Mouse (Mus musculus) thymus, adult 2 months (tissue): ENCODE results near the gene Grm4. TPM values are rescaled to one million over a fixed set of nuclear protein-coding genes. Genes with fewer than 3 reads are reported as not detected.

Experiments
- DNase-seq: peaks from one replicate; pipeline ENCODE4 v3.0.0; 2021
- H3K27ac ChIP-seq: fragments of 200-500 bp; 2 replicates; pipeline ENCODE4 v1.5.1; 2012; ENCODE audit warnings: low read length, control low read depth; ENCODE audit not compliant: control insufficient read depth, insufficient read depth
- H3K27me3 ChIP-seq: fragments of 200-500 bp; 2 replicates; pipeline ENCODE4 v1.6.1; 2012; ENCODE audit warnings: mild to moderate bottlenecking, low read length, moderate library complexity, mixed read lengths; ENCODE audit not compliant: control insufficient read depth, insufficient read depth
- H3K36me3 ChIP-seq: fragments of 200-500 bp; 2 replicates; pipeline ENCODE4 v1.6.1; 2012; ENCODE audit warnings: mild to moderate bottlenecking, low read length, moderate library complexity; ENCODE audit not compliant: control insufficient read depth, insufficient read depth
- H3K4me1 ChIP-seq: fragments of 200-500 bp; replicated peaks from 2 replicates; pipeline ENCODE4 v1.6.1; 2012; ENCODE audit warnings: low read length; ENCODE audit not compliant: control insufficient read depth, insufficient read depth
- H3K4me3 ChIP-seq: fragments of 200-500 bp; 2 replicates; pipeline ENCODE4 v1.5.1; 2012; ENCODE audit warnings: mild to moderate bottlenecking, low read length, control low read depth, moderate library complexity; ENCODE audit not compliant: control insufficient read depth, insufficient read depth
- CTCF ChIP-seq: fragments of 200-500 bp; IDR thresholded peaks from 2 replicates; pipeline ENCODE4 v1.5.1; 2012; ENCODE audit warnings: mild to moderate bottlenecking, control low read depth, low read length, moderate library complexity, borderline replicate concordance; ENCODE audit not compliant: control insufficient read depth, poor library complexity, insufficient read depth; ENCODE audit errors: extremely low read depth
- POLR2A ChIP-seq: fragments of 200-500 bp; IDR thresholded peaks from 2 replicates; pipeline ENCODE4 v1.6.1; 2012; ENCODE audit warnings: mild to moderate bottlenecking, low read length, control low read depth, moderate library complexity; ENCODE audit not compliant: control insufficient read depth, poor library complexity, insufficient read depth; ENCODE audit errors: extremely low read depth
- WGBS: fragments of 180-500 bp; shearing (Covaris S2); methylation state at CpG from one replicate; pipeline ENCODE4 v1.1.7; 2018; 5-methylcytosine and 5-hydroxymethylcytosine counted together
- polyA plus RNA-seq: library from polyadenylated mRNA; depleted of rRNA; stranded (reverse); fragments of >200 nt; gene quantifications from 2 replicates; pipeline ENCODE4 v1.2.3, GENCODE M21; 2012

Grm4 gene
- polyA plus RNA-seq, 1 experiment = 1.5 TPM

GRCm38 (mm10) chr17:27508002-27508401 is 13.2 kb downstream of the Grm4 start:
- DNase-seq = no peak
- Histone ChIP-seq H3K4me3 (no peak overlapping the region), H3K4me1 (peaks cover 13% of the 10 kb centered on the region), H3K27me3 (peaks cover 15% of the 10 kb centered on the region), H3K27ac (no peak overlapping the region), H3K36me3 (no peaks in the 10 kb centered on the region)
- TF ChIP-seq POLR2A (no peak), CTCF (no peak)
- 88% methylated on average over 12 of the region's 12 CpGs for WGBS

- TF ChIP-seq POLR2A (no peak), CTCF (no peak)
- Histone ChIP-seq H3K27ac (no peak overlapping the region), H3K27me3 (peaks cover 11% of the 10 kb centered on the region), H3K36me3 (no peaks in the 10 kb centered on the region), H3K4me3 (no peak overlapping the region), H3K4me1 (peaks cover 9% of the 10 kb centered on the region; the same call in 1 of the 2 replicates)
- 95% methylated on average over 7 of the region's 7 CpGs for WGBS
- DNase-seq = no peak
These were observed 13.6 kb downstream of the Grm4 start for GRCm38 (mm10) chr17:27507591-27507945.

GRCm38 (mm10) chr17:27506871-27507590 is 14.2 kb downstream of the Grm4 start:
- Histone ChIP-seq H3K4me1 (peaks cover 6% of the 10 kb centered on the region), H3K36me3 (no peaks in the 10 kb centered on the region), H3K4me3 (no peak overlapping the region), H3K27ac (no peak overlapping the region), H3K27me3 (peaks cover 6% of the 10 kb centered on the region)
- WGBS = 94% methylated on average over 7 of the region's 7 CpGs
- no peak for TF ChIP-seq CTCF
- no peak for TF ChIP-seq POLR2A
- DNase-seq = no peak

GRCm38 (mm10) chr17:27506362-27506761 is 14.8 kb downstream of the Grm4 start:
- DNase-seq = no peak
- Histone ChIP-seq H3K4me1 (peaks cover 9% of the 10 kb centered on the region), H3K27me3 (peaks cover 3% of the 10 kb centered on the region; the same call in 1 of the 2 replicates), H3K36me3 (no peaks in the 10 kb centered on the region), H3K27ac (no peak overlapping the region), H3K4me3 (no peak overlapping the region)
- WGBS = 92% methylated on average over 11 of the region's 11 CpGs
- no peak for TF ChIP-seq POLR2A
- TF ChIP-seq CTCF = no peak

DNA sequence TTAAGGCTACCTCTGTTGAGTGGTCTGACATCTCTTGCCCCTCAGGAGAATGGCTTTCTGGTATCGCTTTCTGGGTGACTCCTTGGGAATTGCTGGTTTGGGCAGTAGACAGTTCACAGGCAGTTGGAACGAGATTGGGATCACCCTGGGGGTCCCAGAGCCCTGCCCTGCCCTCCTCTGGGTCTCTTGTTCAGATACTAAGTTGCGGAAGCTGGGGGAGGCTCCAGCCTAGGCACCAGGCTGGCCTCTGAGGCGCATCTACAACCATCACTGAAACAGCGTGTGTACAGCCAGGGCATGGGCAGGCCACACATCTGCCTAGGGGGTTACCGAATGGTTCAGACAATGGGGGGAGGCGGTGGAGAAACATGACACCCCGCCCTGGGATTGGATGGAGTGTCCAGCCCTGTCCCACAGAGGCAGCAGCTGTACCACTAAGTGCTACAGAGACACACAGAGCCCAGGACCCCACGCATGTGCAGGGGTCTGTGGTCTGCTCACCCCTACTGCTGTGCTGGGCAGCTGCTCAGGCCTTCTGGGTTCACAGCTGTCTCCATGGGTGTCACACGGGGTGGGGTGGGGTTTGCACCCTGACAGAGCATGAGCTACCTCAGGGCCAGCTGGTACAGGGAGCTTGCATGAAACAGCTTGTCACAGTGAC is 15.9 kb downstream of the Grm4 start:
- DNase-seq = no peak
- no peaks in the 10 kb centered on the region; the same call in 1 of the 2 replicates for H3K27me3 ChIP-seq
- no peaks in the 10 kb centered on the region for H3K36me3 ChIP-seq
- H3K4me1 ChIP-seq = peaks cover 15% of the 10 kb centered on the region
- no peak overlapping the region for H3K4me3 ChIP-seq
- WGBS = 80% methylated on average over 10 of the region's 10 CpGs
- no peak overlapping the region for H3K27ac ChIP-seq
- no peak for TF ChIP-seq POLR2A
- no peak for TF ChIP-seq CTCF

GRCm38 (mm10) chr17:27503869-27504268 is 17.3 kb downstream of the Grm4 start:
- Histone ChIP-seq H3K27ac (no peak overlapping the region), H3K27me3 (no peaks in the 10 kb centered on the region), H3K36me3 (no peaks in the 10 kb centered on the region), H3K4me3 (no peak overlapping the region), H3K4me1 (peaks cover 18% of the 10 kb centered on the region)
- DNase-seq = no peak
- 84% methylated on average over 7 of the region's 7 CpGs for WGBS
- no peak for TF ChIP-seq POLR2A
- no peak for TF ChIP-seq CTCF

DNA sequence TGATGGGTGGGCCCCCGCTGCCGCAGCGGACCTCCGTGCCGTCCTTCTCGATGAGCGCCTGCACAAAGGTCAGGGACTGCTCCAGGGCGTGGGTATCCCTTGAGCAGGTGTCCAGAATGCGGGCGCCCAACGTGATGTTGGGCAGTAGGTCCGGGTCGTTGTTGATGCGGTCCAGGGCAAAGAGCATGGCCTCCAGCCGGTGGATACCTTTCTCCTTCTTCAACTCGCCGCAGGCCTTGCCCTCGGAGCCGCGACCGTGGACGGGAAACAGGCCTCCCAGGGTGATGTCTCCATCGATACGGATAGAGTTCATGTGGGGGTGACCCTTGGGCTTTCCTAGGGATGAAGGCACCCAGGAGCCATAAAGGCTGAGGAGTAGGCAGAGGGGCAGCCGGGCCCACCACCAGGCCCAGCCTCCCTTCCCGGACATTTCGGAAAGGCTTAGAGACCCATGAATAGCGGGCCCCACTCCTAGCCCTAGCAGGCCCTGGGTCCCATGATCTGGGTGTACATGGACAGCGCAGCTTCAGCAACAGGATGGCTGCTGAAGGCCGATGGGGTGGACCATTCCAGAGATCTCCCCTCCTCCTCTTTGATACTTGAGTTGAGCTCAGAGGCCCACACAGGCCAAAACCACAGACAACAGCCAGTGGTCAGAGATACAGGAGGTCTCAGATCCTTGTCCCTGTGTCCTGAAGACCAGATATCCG is 18.3 kb downstream of the Grm4 start:
- no peak for DNase-seq
- TF ChIP-seq POLR2A (no peak), CTCF (no peak)
- no peak overlapping the region for H3K4me3 ChIP-seq
- H3K36me3 ChIP-seq = no peaks in the 10 kb centered on the region
- peaks cover 21% of the 10 kb centered on the region for H3K4me1 ChIP-seq
- 95% methylated on average over 31 of the region's 31 CpGs for WGBS
- no peaks in the 10 kb centered on the region for H3K27me3 ChIP-seq
- no peak overlapping the region for H3K27ac ChIP-seq
